Mouse (Mus musculus): ENCODE data around the gene Car15. TPM values are rescaled to one million over a fixed set of nuclear protein-coding genes. Genes with fewer than 3 reads are reported as not detected.

Gene Car15
- 4.1 and 13.0 TPM in 2 replicates for polyA plus RNA-seq (2012; rRNA removed)

DNA sequence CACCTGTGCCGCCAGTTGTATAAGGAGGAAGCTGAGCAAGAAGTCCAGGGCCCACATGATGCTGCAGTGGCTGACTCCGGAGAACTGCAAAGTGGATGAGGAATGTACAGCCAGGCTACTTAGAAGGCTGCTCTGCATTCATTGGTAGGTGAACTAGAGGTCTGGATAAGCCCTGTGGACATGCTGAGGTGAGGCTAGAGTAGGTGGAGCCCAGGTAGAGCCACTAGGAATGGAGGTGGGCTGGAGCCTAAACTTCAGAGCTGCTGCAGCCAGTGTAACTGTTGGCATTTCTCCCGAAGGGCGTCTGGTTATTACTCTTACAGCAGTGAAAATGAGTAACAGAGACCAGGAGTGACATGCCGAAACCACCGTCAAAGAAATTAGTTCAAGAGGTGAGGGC lies at the start of gene Car15:
Gene Car15, minus strand, starts transcription at position 314 of the 400 bp plus-strand sequence.
- Histone ChIP-seq H3K27me3 (ENCODE audit: control insufficient read depth, insufficient read depth, low read length) (peaks cover 20% of the 10 kb centered on the region), H3K4me3 (ENCODE audit: low read depth, low read length) (no peak within 1 kb of the TSS), H3K36me3 (ENCODE audit: control insufficient read depth, insufficient read depth, low read length) (peaks cover 24% of the 10 kb centered on the region), H3K4me1 (ENCODE audit: control insufficient read depth, insufficient read depth, insufficient read length, low read length) (peaks cover 2% of the 10 kb centered on the region; the same call in 1 of the 2 replicates), H3K27ac (ENCODE audit: insufficient read depth, low read depth, low read length) (no peak within 1 kb of the TSS)
- TF ChIP-seq CTCF (IDR thresholded peaks at IDR 0.05; ENCODE audit: extremely low read depth, insufficient read length, insufficient replicate concordance, low read depth, low read length) (no peak), POLR2A (IDR thresholded peaks at IDR 0.05; ENCODE audit: low read depth, low read length) (no peak)
- 56% methylated on average over 6 of the region's 6 CpGs for WGBS

DNA sequence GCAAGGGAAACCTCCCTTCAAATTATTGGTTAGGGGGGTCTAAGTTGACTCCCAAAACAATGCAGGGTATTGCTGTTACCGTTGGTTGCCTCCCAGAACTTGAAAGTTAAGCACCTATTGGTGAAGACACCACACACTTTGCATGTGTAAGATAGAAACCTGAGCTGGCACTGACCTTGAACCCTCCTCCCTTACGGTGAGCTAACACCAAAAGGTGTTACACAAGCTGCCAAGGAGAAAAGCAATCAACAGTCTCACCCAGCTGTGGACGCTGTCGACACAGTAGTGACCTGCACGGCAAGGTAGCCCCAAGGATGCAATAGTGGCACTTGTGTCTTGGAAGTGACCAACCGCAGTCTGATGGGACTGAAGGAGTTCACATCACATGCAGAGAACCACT lies 46.0 kb upstream of the Car15 start:
- no peak overlapping the region for H3K27ac ChIP-seq (ENCODE audit: insufficient read depth, low read depth, low read length)
- no peak overlapping the region for H3K4me3 ChIP-seq (ENCODE audit: low read depth, low read length)
- 54% methylated on average over 6 of the region's 6 CpGs for WGBS
- H3K4me1 ChIP-seq (ENCODE audit: control insufficient read depth, insufficient read depth, insufficient read length, low read length) = peaks cover 3% of the 10 kb centered on the region; the same call in 1 of the 2 replicates
- no peaks in the 10 kb centered on the region for H3K27me3 ChIP-seq (ENCODE audit: control insufficient read depth, insufficient read depth, low read length)
- peaks cover 3% of the 10 kb centered on the region; the same call in 1 of the 2 replicates for H3K36me3 ChIP-seq (ENCODE audit: control insufficient read depth, insufficient read depth, low read length)
- TF ChIP-seq CTCF (IDR thresholded peaks at IDR 0.05; ENCODE audit: extremely low read depth, insufficient read length, insufficient replicate concordance, low read depth, low read length) (no peak), POLR2A (IDR thresholded peaks at IDR 0.05; ENCODE audit: low read depth, low read length) (no peak)

DNA sequence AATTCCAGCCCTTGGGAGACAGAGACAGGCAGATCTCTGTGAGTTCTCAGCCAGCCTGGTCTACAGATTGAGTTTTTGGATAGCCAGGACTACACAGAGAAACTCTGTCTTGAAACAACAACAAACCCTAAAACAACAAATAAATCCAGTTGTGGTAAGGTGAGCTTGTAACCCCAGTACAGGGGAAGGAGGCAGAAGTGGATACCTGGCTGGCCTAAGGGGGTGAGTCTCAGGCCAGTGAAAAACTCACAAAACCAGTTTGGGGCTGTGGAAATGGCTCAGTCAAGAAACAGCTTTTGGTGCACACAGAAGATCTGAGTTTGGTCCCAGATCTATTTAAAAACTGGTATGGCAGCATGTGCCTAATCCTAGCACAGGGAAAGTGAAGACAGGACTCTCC lies 44.0 kb upstream of the Car15 start:
- Histone ChIP-seq H3K4me1 (ENCODE audit: control insufficient read depth, insufficient read depth, insufficient read length, low read length) (peaks cover 3% of the 10 kb centered on the region; the same call in 1 of the 2 replicates), H3K27ac (ENCODE audit: insufficient read depth, low read depth, low read length) (no peak overlapping the region), H3K36me3 (ENCODE audit: control insufficient read depth, insufficient read depth, low read length) (peaks cover 4% of the 10 kb centered on the region; the same call in 1 of the 2 replicates), H3K27me3 (ENCODE audit: control insufficient read depth, insufficient read depth, low read length) (no peaks in the 10 kb centered on the region), H3K4me3 (ENCODE audit: low read depth, low read length) (no peak overlapping the region)
- TF ChIP-seq CTCF (IDR thresholded peaks at IDR 0.05; ENCODE audit: extremely low read depth, insufficient read length, insufficient replicate concordance, low read depth, low read length) (no peak), POLR2A (IDR thresholded peaks at IDR 0.05; ENCODE audit: low read depth, low read length) (no peak)

DNA sequence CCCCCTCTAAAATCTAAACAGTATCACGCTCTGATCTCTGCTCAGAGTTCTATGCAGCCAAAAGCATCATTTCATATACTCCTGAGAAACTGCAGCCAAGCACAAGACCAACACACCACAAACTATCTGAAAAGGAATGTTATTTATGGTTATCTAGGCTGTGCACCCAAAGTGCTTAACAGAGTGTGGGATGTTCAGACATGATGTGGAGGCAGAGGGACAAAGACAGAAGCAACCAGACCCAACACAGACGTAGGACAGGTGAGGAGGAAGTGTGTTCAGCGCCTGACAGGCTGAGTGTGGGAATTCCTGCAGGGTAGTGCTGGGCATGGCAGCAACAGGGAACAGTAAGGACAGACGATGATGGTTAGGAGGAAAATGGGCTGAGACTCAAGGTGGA lies 41.4 kb upstream of the Car15 start:
- Histone ChIP-seq H3K27me3 (ENCODE audit: control insufficient read depth, insufficient read depth, low read length) (no peaks in the 10 kb centered on the region), H3K36me3 (ENCODE audit: control insufficient read depth, insufficient read depth, low read length) (peaks cover 2% of the 10 kb centered on the region; the same call in 1 of the 2 replicates), H3K27ac (ENCODE audit: insufficient read depth, low read depth, low read length) (no peak overlapping the region), H3K4me3 (ENCODE audit: low read depth, low read length) (no peak overlapping the region), H3K4me1 (ENCODE audit: control insufficient read depth, insufficient read depth, insufficient read length, low read length) (peaks cover 5% of the 10 kb centered on the region; the same call in 1 of the 2 replicates)
- no peak for TF ChIP-seq CTCF (IDR thresholded peaks at IDR 0.05; ENCODE audit: extremely low read depth, insufficient read length, insufficient replicate concordance, low read depth, low read length)
- TF ChIP-seq POLR2A (IDR thresholded peaks at IDR 0.05; ENCODE audit: low read depth, low read length) = no peak
- WGBS = 91% methylated on average over 4 of the region's 4 CpGs

DNA sequence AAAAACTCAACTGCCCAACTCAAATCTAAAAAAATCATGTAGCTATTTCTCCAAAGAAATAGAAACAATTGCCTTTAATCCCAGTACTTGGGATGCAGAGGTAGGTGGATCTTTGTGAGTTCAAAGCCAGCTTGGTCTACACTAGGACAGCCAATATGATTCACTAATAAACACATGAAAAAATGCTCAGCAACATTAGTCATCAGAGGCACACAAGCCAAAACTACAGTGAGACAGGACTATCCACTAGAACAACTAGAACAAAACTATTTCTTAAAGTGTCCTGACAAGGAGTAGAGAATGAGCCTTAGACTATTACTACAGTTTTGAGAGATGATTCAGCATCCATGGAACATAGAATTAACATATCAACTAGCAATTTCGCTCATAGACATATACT lies 37.9 kb upstream of the Car15 start:
- peaks cover 1% of the 10 kb centered on the region; the same call in 1 of the 2 replicates for H3K36me3 ChIP-seq (ENCODE audit: control insufficient read depth, insufficient read depth, low read length)
- TF ChIP-seq POLR2A (IDR thresholded peaks at IDR 0.05; ENCODE audit: low read depth, low read length) = no peak
- no peak for TF ChIP-seq CTCF (IDR thresholded peaks at IDR 0.05; ENCODE audit: extremely low read depth, insufficient read length, insufficient replicate concordance, low read depth, low read length)
- H3K27ac ChIP-seq (ENCODE audit: insufficient read depth, low read depth, low read length) = no peak overlapping the region
- WGBS = 91% methylated on average over 1 of the region's 1 CpGs
- H3K4me3 ChIP-seq (ENCODE audit: low read depth, low read length) = no peak overlapping the region
- H3K4me1 ChIP-seq (ENCODE audit: control insufficient read depth, insufficient read depth, insufficient read length, low read length) = peaks cover 18% of the 10 kb centered on the region
- H3K27me3 ChIP-seq (ENCODE audit: control insufficient read depth, insufficient read depth, low read length) = no peaks in the 10 kb centered on the region

DNA sequence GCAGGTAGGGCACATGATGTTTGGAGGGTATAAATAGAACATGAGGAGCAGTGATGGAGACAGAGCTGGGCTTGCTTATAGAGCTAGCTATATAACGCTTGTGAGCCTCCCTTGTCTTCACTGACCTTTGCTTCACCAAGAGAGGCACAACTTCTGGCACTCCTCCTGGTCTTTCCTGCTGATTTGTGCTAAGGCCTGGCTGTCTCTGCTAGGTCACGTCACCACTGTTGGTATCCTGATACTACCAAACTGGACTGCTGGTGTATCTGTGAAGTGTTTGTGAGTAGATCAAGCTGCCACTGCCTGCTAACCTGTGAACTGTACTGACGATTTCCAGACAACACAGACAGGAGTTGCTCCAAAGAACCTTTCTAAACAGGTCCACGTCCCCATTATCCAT lies 37.0 kb upstream of the Car15 start:
- Histone ChIP-seq H3K4me3 (ENCODE audit: low read depth, low read length) (no peak overlapping the region), H3K4me1 (ENCODE audit: control insufficient read depth, insufficient read depth, insufficient read length, low read length) (peaks cover 22% of the 10 kb centered on the region), H3K27me3 (ENCODE audit: control insufficient read depth, insufficient read depth, low read length) (no peaks in the 10 kb centered on the region), H3K36me3 (ENCODE audit: control insufficient read depth, insufficient read depth, low read length) (peaks cover 1% of the 10 kb centered on the region; the same call in 1 of the 2 replicates), H3K27ac (ENCODE audit: insufficient read depth, low read depth, low read length) (no peak overlapping the region)
- no peak for TF ChIP-seq CTCF (IDR thresholded peaks at IDR 0.05; ENCODE audit: extremely low read depth, insufficient read length, insufficient replicate concordance, low read depth, low read length)
- no peak for TF ChIP-seq POLR2A (IDR thresholded peaks at IDR 0.05; ENCODE audit: low read depth, low read length)
- WGBS = 44% methylated on average over 4 of the region's 4 CpGs

DNA sequence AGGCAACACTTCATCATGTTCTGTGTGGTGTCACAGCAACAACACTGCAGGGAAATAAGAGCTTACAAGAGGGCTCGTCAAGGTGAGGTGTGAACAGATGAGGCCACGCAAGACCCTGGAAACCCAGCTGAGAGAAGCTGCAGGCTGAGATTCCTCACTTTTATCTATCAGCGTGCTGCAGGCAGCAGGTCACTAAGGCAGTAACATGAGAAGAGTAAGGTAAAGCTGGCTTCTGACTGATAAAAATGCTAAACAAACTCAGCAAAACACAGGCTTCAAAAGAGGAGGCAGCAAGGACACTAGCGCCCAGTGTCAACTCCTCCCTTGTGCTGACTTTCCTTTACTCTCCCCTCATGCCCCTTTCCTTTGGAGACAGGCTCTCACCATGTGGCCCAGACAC lies 34.8 kb upstream of the Car15 start:
- no peak for TF ChIP-seq POLR2A (IDR thresholded peaks at IDR 0.05; ENCODE audit: low read depth, low read length)
- no peak for TF ChIP-seq CTCF (IDR thresholded peaks at IDR 0.05; ENCODE audit: extremely low read depth, insufficient read length, insufficient replicate concordance, low read depth, low read length)
- Histone ChIP-seq H3K27me3 (ENCODE audit: control insufficient read depth, insufficient read depth, low read length) (no peaks in the 10 kb centered on the region), H3K27ac (ENCODE audit: insufficient read depth, low read depth, low read length) (no peak overlapping the region), H3K36me3 (ENCODE audit: control insufficient read depth, insufficient read depth, low read length) (peaks cover 1% of the 10 kb centered on the region; the same call in 1 of the 2 replicates), H3K4me3 (ENCODE audit: low read depth, low read length) (no peak overlapping the region), H3K4me1 (ENCODE audit: control insufficient read depth, insufficient read depth, insufficient read length, low read length) (peaks cover 31% of the 10 kb centered on the region)
- WGBS = 88% methylated on average over 4 of the region's 4 CpGs
